Mouse (Mus musculus) liver, embryonic 11.5 days (tissue): ENCODE measurements around the gene Nbdy. TPM values are rescaled to one million over a fixed set of nuclear protein-coding genes. Genes with fewer than 3 reads are reported as not detected.

Experiments used
- ATAC-seq: fragments of 200-750 bp; cut with Nextera tagmentation; replicated peaks from 2 replicates; pipeline ENCODE4 v1.8.0; 2017; ENCODE audit warnings: moderate number of reproducible peaks, mild to moderate bottlenecking, moderate TSS enrichment, moderate library complexity; ENCODE audit not compliant: low FRiP score
- DNase-seq: peaks from one replicate; pipeline ENCODE4 v3.0.0-alpha.2; 2017; ENCODE audit warnings: low spot score
- H3K27ac ChIP-seq: fragments of 300-500 bp; sonication (generic); 2 replicates; pipeline ENCODE4 v1.5.1; 2014; ENCODE audit warnings: mild to moderate bottlenecking, low read depth, low read length, control low read depth
- H3K27me3 ChIP-seq: fragments of 300-500 bp; sonication (generic); replicated peaks from 2 replicates; pipeline ENCODE4 v1.6.1; 2014; ENCODE audit warnings: low read length, mixed read lengths; ENCODE audit not compliant: control insufficient read depth, insufficient read depth
- H3K36me3 ChIP-seq: fragments of 300-500 bp; sonication (generic); 2 replicates; pipeline ENCODE4 v1.6.1; 2014; ENCODE audit warnings: mild to moderate bottlenecking, low read length, moderate library complexity, mixed read lengths; ENCODE audit not compliant: control insufficient read depth, insufficient read depth
- H3K4me1 ChIP-seq: fragments of 300-500 bp; sonication (generic); replicated peaks from 2 replicates; pipeline ENCODE4 v1.6.1; 2014; ENCODE audit warnings: low read length, mixed read lengths; ENCODE audit not compliant: control insufficient read depth, insufficient read depth
- H3K4me2 ChIP-seq: fragments of 300-500 bp; sonication (generic); 2 replicates; pipeline ENCODE4 v1.6.1; 2014; ENCODE audit warnings: mild to moderate bottlenecking, control low read depth, moderate library complexity
- H3K4me3 ChIP-seq: fragments of 300-500 bp; sonication (generic); 2 replicates; pipeline ENCODE4 v1.5.1; 2014; ENCODE audit warnings: low read depth, low read length, control low read depth
- H3K9ac ChIP-seq: fragments of 300-500 bp; sonication (generic); 2 replicates; pipeline ENCODE4 v1.6.1; 2014; ENCODE audit warnings: low read depth, low read length, control low read depth
- H3K9me3 ChIP-seq: fragments of 300-500 bp; sonication (generic); 2 replicates; pipeline ENCODE4 v1.6.1; 2016; ENCODE audit warnings: low read length, inconsistent platforms, mixed read lengths; ENCODE audit not compliant: control insufficient read depth
- WGBS: fragments of 180-500 bp; shearing (Covaris S2); extraction: QIAGEN DNeasy Blood & Tissue Kit; methylation state at CpG from one replicate; pipeline ENCODE4 v1.1.7; 2014; 5-methylcytosine and 5-hydroxymethylcytosine counted together
- polyA plus RNA-seq: library from polyadenylated mRNA; unstranded; fragments of >200 nt; fragmentation: Nextera tagmentation; extraction: Ambion mirVana; gene quantifications from 2 replicates; pipeline ENCODE4 v1.2.1, GENCODE M21; 2014

The Nbdy gene
- polyA plus RNA-seq, 1 experiment from 2014 or later: 41.3 TPM

- DNase-seq (no peak), ATAC-seq (no peak)
- H3K4me3 ChIP-seq: no peak overlapping the region
- H3K27ac ChIP-seq: no peak overlapping the region
- H3K4me1 ChIP-seq: no peaks in the 10 kb centered on the region
- H3K36me3 ChIP-seq: no peaks in the 10 kb centered on the region
- no peaks in the 10 kb centered on the region for H3K27me3 ChIP-seq
- no peak overlapping the region for H3K4me2 ChIP-seq
- no peak overlapping the region for H3K9ac ChIP-seq
- no peaks in the 10 kb centered on the region for H3K9me3 ChIP-seq
- 90% methylated on average over 3 of the region's 3 CpGs for WGBS
Measured at GRCm38 (mm10) chrX:153742493-153742892, 19.1 kb downstream of the Nbdy start.

GRCm38 (mm10) chrX:153749230-153749629, 25.8 kb downstream of the Nbdy start:
- H3K4me1 ChIP-seq: no peaks in the 10 kb centered on the region
- H3K36me3 ChIP-seq: no peaks in the 10 kb centered on the region
- no peak overlapping the region for H3K27ac ChIP-seq
- DNase-seq (no peak), ATAC-seq (no peak)
- H3K27me3 ChIP-seq: no peaks in the 10 kb centered on the region
- H3K4me3 ChIP-seq: no peak overlapping the region
- H3K9me3 ChIP-seq: no peaks in the 10 kb centered on the region
- no peak overlapping the region for H3K9ac ChIP-seq
- WGBS: 46% methylated on average over 2 of the region's 2 CpGs
- no peak overlapping the region for H3K4me2 ChIP-seq

Other genes with a start within 250 kb of the Nbdy start
- gene Ubqln2, start 225.4 kb upstream of the Nbdy start, polyA plus RNA-seq: 14.8 and 15.5 TPM in 2 replicates
- gene Cypt3, start 165.0 kb upstream of the Nbdy start, polyA plus RNA-seq: not detected in 2 replicates
- 1.0 and 1.2 TPM in 2 replicates for gene Kctd12b, start 27.2 kb upstream of the Nbdy start, polyA plus RNA-seq
- 14.2 and 15.9 TPM in 2 replicates for gene Spin2c, start 108.6 kb downstream of the Nbdy start, polyA plus RNA-seq